Mouse (Mus musculus) T-cell, adult 2 months (primary cell): ENCODE results near the gene Mrgpra6.

Source experiments
- DNase-seq: peaks from one replicate; pipeline ENCODE4 v3.0.0; 2022; ENCODE audit warnings: low spot score

The Mrgpra6 gene

DNA sequence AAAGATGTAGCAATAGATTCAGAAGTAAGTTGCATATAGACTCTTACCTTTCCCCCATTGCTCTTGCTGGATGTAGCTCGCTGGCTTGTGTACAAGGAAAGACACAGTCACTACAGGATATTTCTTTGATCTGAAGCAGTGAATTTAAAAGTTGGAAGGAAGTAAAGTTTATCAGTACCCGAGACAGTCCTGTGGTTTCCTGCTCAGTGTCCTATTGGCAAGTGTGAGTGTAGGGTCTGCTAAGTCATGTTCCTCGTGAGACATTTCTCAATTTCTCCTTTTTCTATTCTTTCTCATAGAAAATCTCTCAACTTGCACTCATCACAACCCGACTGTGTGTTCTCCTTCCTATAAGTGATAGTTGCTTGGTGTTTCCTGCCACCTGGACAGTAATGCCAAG is at the start of gene Mrgpra6:
Gene Mrgpra6, minus strand, starts transcription at position 91 of the 400 bp plus-strand sequence.
- no peak for DNase-seq

DNA sequence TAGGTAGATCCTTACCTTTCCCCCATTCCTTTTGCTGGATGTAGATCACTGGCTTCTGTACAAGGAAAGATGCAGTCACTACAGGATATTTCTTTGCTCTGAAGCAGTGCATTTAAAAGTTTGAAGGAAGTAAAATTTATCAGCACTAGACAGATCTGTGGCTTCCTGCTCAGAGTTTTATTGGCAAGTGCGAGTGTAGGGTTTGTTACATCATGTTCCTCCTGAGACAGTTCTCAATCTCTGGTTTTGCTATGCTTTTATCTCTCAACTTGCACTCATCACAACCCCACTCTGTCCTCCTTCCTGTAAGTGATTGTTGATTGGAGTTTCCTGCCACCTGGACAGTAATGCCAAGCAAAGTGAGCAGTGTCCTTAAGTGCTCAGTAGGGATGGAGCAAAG is 48.0 kb upstream of the Mrgpra6 start, which contains the start of gene Mrgpra9:
Gene Mrgpra9, minus strand, starts transcription at position 79 of the 400 bp plus-strand sequence.
- DNase-seq, result no peak

DNA sequence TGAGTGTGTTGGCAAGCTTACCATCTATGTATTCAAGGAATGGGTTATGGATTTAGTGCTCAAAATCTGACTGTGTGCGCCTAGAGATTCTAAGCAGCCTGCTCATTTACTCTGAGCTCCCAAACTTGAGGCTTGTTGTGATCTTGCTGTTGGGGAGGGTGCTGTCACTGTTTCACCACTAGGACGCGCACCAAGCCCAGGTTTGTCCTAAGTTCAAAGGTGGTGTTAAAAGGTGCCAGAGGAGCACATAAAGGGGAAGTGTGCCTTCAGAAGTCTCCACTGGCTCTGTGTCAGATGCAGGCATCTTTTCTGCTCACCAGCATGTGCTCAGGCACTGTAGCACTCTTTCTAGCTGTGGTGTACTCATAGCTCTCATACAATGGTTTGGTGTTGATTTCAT is 39.9 kb upstream of the Mrgpra6 start:
- DNase-seq, result peak; percentile 4

DNA sequence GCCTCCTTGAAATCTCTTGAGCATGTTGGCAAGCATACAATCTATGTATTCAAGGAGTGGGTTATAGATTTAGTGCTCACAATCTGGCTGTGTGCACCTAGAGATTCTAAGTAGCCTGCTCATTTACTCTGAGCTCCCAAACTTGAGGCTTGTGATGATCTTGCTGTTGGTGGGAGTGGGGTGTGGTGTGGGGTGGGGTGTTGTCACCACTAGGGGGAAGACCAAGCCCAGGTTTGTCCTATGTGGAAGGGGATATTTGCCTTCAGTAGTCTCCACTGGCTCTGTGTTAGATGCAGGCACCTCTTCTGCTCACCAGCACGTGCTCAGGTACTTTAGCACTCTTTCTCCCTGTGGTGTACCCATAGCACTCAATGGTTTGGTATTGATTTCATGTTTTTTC is 9.4 kb downstream of the Mrgpra6 start:
- no peak for DNase-seq

DNA sequence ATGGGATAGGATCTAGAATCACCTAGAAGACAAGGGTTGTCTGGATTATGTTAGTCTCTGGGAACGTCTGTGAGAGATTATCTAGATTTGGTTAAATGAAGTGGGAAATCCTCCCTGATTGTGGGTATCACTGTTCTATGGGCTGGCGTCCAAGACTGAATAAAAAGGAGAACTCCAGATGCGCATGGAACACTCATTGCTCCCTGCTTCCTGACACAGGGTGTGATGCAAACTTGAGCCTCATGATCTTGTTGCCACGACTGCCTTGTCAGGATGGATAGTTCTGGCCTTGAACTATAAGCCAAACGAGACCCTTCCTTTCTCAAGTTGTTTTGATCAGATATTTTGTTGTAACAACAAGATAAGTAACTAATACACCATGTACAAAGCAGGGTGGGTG is 33.9 kb downstream of the Mrgpra6 start:
- DNase-seq, result no peak

DNA sequence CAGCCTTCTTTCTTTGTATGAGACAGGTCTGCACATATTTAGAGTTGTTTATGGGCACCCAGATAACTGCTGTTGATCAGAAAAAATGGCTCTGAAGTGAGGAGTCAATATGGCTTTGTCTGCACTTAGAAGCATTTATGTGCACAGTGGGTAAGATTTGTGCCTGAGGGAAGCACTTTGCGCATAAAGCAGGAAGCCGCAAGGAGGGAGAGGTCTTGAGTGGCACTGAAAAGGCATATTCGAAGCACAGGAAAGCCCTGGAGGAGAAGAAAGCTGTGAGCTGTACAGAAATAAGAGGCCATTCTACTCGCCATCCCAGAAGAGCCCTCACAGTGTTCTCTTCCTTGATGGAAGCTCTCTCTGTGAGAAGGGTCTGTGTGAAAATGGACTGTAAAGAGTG is 39.7 kb downstream of the Mrgpra6 start:
- no peak for DNase-seq

DNA sequence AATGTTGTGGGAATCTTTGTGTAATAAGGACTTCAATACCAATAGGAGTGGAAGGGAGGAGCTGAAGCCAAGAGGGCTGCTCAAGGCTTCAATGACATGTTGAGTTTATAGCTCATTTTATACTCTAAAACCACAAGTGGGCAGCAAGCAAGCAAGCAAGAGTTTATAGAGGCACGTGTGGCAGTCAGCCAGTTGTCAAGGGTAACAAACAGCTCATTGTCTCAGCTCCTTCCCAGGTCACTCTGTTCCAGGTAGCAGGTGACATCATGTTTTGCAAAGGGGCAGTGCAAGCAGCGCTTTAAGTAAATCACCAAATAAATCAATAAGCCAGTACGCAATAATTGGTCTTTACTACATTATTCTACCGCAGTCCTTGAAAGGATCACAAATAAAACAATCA is 41.5 kb downstream of the Mrgpra6 start:
- DNase-seq, result no peak

DNA sequence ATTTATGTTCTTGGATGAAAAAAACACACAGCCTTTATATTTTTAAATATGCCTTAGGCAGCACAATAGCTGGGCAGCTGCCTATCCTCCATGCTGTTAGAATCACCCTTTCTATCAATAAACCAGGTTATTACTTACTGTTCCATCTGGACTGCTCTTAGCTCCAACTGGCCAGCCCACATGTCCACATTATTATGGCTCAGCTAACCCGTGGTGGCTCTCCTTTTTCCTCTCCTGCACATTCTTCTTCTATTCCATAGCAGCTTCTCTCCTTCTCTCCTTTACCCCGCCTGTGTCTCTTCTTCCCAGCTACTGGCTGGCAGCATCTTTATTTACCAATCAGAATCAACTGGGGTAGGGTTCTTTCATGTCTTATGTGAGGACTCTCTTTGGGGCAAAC is 46.3 kb downstream of the Mrgpra6 start:
- DNase-seq, result no peak

DNA sequence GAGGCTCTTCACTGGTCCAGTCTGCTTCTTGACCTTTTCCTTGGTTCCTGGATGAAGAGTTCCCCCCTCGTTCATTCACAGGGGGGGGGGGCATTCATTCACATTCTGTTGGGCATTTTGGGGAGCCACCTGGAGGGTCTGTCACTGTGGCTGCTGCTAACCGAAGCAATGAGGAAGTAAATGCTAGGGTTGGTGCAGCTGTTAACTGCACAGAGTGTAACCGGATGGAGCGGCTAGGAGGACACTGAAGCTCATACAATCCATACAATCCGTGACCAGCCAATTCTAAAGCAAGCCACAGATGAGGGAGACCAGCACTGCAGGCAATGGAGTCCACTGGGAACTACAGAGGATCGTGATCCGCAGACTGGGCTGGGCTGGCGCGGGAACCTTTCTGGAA is 47.0 kb downstream of the Mrgpra6 start:
- no peak for DNase-seq

DNA sequence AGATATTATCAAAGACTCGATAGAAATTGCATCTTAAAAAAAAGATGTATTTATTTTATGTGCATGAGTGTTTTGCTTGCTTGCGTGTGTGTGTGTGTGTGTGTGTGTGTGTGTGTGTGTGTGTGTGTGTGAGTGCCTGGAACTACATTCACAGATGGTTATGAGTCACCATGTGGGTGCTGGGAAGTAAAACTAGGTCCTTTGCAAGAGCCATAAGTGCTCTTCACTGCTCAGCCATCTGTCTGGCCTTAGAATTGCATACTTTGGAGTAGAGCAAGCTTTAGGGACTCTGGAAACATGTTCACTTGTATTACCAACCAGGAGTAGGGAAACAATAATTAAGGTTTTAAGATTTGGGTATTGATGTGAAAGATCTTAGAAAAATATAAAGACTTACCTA is 48.9 kb downstream of the Mrgpra6 start:
- no peak for DNase-seq

DNA sequence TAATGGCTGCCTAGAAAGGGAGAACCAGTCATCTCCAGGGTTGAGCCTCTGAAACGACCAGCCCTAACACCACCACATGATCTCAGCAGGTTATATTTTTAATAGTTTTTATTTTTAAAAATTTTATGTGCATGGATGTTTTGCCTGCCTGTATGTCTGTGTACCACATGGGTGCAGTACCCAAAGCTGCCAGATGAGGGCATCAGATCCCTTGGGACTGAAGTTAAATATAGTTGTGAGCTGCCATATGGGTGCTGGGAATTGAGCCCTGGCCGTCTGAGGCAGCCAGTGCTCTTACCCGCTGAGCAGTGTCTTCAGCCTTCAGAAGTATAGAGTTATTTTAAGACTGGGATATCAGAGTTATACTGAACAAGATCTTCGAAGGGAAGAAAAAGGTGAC is 49.3 kb downstream of the Mrgpra6 start:
- DNase-seq, result no peak

DNA sequence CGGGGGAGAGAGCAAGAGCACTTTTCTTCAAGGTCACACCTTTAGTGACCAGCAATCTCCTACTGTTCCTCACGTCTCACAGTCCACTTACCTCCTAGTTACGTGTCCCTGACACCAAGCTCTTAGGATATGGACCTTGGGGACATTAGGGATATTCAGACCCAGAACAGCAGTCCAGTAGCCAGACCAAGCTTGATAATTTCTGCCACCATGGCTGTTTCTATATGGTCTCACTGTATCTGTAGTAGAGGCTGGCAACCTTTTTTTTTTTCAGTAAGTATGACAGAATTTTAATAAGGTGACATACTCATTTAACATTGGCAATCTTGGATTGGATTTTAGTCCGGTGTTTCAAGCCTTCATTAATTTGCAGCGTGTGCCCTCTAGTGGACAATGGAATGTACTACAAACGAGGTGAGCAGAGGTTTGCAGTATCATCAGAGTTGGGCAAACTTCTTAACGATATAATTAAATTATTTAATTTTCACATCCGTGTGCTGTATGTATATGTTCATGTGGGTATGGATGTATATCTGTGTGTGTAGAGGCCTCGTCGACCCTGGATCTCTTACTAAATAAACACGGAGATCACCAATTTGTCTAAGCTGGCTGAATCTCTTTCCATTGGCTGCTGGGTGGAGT is 54.2 kb downstream of the Mrgpra6 start:
- peak; percentile 38 for DNase-seq

DNA sequence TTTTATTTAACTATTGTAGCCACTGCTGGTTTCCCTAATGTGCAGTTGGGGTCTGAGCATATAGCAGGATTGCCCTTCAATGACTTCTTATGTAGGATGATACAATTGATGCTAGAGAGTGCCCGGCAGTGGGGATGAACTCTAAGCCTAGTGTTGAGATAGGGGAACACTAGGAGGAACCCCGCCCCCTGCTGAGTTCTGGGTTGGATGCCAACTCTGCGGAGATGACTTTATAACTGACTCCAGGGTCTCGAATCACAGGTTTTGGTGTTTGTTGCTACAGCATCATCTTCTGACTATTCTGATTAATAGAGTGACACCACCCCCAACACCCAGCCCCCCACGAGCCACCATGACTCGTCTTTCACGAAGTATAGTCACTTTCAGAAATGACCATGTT is 56.4 kb downstream of the Mrgpra6 start:
- no peak for DNase-seq

DNA sequence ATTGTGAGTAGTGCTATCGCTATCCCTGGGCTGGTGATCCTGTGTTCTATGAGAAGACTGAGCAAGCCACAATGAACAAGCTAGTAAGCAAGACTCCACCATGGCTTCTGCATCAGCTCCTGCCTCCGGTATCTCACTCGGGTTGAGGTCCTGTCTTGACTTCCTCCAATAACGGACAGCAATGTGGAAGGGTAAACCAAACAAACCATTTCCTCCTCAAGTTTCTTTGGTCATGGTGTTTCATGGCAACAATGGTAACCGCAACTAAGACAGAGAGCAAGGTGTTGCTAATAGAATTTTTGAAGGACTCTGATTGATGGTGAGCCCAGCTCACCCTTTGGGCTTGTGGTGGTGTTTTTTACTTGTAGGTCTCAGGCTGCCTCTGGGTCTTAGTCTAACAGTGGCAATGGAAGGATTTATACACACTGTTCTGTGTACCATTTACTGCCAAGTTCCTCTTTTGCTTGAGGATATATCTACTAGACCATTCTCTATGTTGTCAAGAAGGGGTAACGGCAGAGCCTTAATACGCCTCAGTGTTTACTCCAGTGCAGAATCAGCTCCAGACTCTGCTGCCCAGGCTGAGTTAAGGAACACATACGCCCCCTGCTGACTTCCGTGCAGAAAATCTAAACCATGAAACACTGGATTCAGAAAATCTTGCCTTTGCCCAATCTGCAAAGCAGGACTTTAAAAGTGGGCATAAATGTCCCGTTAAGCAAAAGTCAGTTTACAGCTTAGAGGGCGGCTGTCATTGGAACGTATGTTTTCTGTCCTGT is 58.5 kb downstream of the Mrgpra6 start:
- DNase-seq, result peak; percentile 6

DNA sequence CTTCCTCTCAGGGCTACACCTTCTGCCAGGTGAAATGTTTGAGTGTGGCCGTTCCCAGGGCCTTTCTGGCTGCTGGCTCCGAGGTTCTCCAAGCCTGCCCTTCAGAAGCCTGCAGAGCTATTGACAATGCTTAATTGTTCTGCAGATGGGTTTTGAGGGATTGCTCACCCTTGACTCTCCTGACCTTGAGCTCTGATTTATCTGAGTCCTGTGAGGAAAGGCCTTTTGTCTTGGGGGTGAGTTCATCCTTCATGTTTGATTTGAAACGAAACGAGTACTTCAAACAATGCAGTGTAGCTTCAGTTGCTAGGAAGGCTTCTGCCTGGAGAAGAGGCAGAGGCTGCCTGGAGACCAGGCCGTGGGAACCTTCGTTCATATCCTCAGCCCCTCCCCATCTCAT is 60.4 kb downstream of the Mrgpra6 start:
- DNase-seq, result no peak

DNA sequence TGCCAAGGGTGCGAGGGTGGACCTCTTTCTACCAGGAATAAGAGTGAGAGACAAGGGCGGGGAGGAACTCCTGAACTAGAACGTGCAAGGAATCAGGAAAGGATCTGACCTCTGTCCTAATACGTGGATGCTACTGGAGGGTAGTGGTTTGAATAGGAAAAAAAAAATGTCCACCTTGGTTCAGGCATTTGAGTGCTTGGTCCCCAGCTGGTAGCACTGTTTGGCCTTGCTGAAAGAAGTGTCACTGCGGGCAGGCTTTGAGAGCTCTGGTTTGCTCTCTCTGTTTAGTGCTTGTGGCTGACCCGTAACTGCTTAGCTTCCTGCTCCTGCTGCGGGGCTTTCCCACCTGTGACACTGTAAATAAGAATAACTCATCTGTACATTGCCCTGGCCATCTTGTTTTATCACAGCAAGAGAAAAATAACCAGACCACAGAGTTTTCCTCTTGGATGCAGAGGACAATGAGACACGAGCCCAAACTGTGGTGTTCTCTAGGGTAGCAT is 64.8 kb downstream of the Mrgpra6 start:
- no peak for DNase-seq
